Mouse (Mus musculus): Measurements from ENCODE around the gene Rpa1.

The Rpa1 gene

GRCm38 (mm10) chr11:75261016-75261415, 87.1 kb downstream of the Rpa1 start:
- DNase-seq: no peak

GRCm38 (mm10) chr11:75259996-75260561, 88.0 kb downstream of the Rpa1 start:
- DNase-seq: no peak

DNA sequence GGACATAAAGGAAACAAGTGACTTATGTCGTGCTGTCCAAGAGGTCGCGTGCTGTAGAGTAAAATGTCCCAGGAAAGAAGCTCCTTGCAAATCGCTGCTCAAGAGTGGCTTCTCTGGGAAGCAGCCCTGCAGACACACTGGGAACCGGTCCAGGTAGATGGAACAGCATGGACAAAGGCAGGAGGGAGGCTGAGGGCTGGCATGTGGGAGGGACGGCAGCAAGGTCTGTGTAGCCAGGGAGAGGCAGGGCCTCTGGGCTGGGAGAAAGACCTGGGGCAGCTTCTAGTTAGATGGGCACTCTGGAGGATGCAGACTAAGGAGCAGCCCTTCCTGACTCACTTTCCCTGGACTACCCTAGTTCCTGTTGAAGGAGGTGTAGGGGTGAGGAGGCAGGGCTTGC, 88.7 kb downstream of the Rpa1 start:
- DNase-seq: peak; percentile 81

DNA sequence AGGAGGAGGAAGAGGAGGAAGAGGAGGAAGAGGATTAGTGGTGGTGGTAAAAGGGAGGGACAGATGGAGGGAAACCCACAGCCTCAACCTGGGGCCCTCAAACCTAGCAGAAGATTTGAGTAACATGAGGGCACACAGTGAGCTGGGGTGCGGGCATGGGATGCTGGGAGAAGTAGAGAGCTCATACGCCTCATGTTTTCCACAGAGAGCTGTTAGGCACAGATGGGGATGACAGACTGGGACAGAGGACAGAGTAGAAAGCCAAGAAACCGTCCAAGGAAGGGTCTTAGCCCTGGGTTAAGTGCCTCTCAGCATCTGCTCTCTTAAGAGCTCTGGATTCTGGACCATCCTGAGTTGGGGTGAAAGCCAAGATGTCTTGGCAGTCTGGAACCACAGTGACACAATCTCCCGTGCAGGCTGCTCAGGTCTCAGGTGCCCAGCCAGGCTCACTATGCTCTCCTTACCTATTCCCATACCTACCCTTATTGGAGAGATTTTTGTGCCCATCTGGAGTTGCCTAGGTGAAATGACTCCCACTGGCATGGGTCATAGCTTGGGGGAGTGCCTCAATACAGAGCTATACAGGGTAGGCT, 91.0 kb downstream of the Rpa1 start:
- no peak for DNase-seq

GRCm38 (mm10) chr11:75255330-75255729, 92.8 kb downstream of the Rpa1 start:
- DNase-seq: no peak

DNA sequence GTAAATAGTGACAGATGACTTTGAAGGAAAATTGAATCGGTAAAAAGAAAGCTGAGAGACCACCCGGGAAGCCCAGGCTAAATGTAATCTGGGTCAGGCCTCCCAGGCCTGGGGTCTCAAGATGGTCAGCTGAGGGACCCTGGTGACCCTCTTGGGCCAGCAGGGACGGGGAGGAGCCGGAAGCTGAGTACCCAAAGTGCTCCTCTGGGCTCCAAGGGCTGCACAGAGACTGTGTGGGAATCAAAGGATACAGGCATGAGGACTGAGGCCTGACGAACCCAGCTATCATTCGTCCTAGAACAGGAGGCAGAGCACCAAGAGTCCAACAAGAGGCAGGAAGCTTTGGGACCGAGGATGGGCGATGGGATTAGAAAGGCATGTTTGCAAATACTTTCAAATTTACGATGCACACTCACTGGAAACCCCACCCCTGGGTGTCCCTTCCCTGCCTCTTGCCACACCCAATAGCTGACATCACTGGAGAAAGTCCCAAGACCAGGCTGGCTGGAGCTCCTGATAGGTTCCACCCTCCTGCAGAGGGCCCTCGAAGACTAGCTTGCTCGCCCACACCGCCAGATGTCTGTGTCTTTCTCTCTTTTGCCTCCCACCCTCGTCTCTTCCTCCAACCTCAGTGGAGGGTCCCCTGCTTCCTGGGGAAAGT, 93.7 kb downstream of the Rpa1 start:
- no peak for DNase-seq

- no peak for DNase-seq
Observed at GRCm38 (mm10) chr11:75251557-75252070, 96.5 kb downstream of the Rpa1 start.

DNA sequence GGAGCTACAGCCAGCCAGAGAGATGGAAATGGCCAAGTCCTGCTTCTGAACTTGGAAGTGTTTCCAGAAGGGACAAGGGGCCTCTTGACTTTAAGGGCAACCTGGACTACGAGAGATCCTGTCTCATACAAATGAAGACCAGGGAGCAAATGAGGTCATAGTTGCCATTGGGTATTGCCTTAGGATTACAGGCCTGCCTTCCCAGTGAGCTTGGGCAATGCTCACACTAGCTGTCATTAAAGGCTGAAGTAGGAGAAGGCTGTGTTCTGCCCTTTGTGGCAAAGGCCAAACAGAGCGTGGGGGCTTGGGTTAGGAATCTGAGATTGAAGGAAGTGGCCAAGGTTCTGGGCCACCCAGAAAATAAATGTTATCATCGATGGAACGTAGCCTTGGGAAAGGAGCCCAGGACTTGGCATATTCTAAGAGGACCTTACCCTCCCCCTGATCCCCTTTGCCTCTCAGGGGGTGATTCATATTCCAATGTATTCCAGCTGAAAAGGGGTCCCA, 97.1 kb downstream of the Rpa1 start:
- DNase-seq: no peak

DNA sequence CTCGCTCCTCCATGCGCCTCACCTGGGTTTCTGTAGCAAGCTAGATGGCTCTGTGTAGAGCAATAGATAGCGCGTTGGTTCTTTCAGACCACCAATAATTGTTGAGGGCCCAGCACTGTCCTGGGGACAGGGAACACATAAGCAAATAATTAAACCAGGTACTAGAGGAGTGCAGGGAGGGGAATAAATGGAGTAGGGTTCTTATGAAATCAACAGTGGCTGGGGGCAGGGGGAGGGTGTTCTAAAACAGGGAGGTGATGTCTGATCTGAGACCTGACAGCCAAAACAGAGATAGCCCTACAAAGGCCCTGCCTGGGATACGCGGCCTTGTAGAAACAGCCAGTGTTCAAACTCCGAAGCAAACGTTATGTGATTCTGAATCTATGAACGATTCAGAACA, 98.5 kb downstream of the Rpa1 start:
- no peak for DNase-seq
